Mouse (Mus musculus) T-helper 1 cell (primary cell): ENCODE measurements around the gene 2700049A03Rik.

Experiments
- in situ Hi-C: fragments of 300-600 bp; cut with MboI, MseI; formaldehyde crosslinking; loops from one replicate; pipeline ENCODE4 v1.15.1; 2025; ENCODE audit warnings: high pct_unique_total_duplicates

2700049A03Rik gene

GRCm38 (mm10) chr12:71169911-71170310 is 33.3 kb downstream of the 2700049A03Rik start:
- in situ Hi-C loops = no loop called here

GRCm38 (mm10) chr12:71183736-71184135 is 47.1 kb downstream of the 2700049A03Rik start:
- in situ Hi-C loops = loop anchor here (25.0 kb wide), 1 partner anchor 529 kb away; no protein-coding TSS in a partner anchor

GRCm38 (mm10) chr12:71184396-71184795 is 47.7 kb downstream of the 2700049A03Rik start:
- in situ Hi-C loops = loop anchor here (25.0 kb wide), 1 partner anchor 528 kb away; no protein-coding TSS in a partner anchor

- in situ Hi-C loops = loop anchor here (25.0 kb wide), 1 partner anchor 520 kb away; no protein-coding TSS in a partner anchor
Measured at GRCm38 (mm10) chr12:71192705-71193104, 56.1 kb downstream of the 2700049A03Rik start.

- in situ Hi-C loops = loop anchor here (25.0 kb wide), 1 partner anchor 515 kb away; no protein-coding TSS in a partner anchor
Measured at GRCm38 (mm10) chr12:71197671-71198070, 61.0 kb downstream of the 2700049A03Rik start.

GRCm38 (mm10) chr12:71201753-71202152 is 65.1 kb downstream of the 2700049A03Rik start:
- in situ Hi-C loops = no loop called here

- in situ Hi-C loops = no loop called here
Measured at GRCm38 (mm10) chr12:71204303-71204702, 67.7 kb downstream of the 2700049A03Rik start.

GRCm38 (mm10) chr12:71217191-71217590 is 80.5 kb downstream of the 2700049A03Rik start:
- in situ Hi-C loops = no loop called here

- in situ Hi-C loops = no loop called here
Measured at GRCm38 (mm10) chr12:71217866-71218522, 81.3 kb downstream of the 2700049A03Rik start.

- in situ Hi-C loops = no loop called here
Measured at GRCm38 (mm10) chr12:71222761-71223160, 86.1 kb downstream of the 2700049A03Rik start.

GRCm38 (mm10) chr12:71227769-71228168 is 91.1 kb downstream of the 2700049A03Rik start:
- in situ Hi-C loops = no loop called here

GRCm38 (mm10) chr12:71228925-71229649 is 92.4 kb downstream of the 2700049A03Rik start:
- in situ Hi-C loops = no loop called here

- in situ Hi-C loops = no loop called here
Measured at GRCm38 (mm10) chr12:71231561-71231960, 94.9 kb downstream of the 2700049A03Rik start.

- in situ Hi-C loops = no loop called here
Measured at GRCm38 (mm10) chr12:71233426-71233825, 96.8 kb downstream of the 2700049A03Rik start.

GRCm38 (mm10) chr12:71237074-71237473 is 100.4 kb downstream of the 2700049A03Rik start:
- in situ Hi-C loops = no loop called here

- in situ Hi-C loops = no loop called here
Measured at GRCm38 (mm10) chr12:71242791-71243190, 106.1 kb downstream of the 2700049A03Rik start.

- in situ Hi-C loops = no loop called here
Measured at GRCm38 (mm10) chr12:71244766-71245390, 108.2 kb downstream of the 2700049A03Rik start.

GRCm38 (mm10) chr12:71247191-71247590 is 110.5 kb downstream of the 2700049A03Rik start:
- in situ Hi-C loops = no loop called here

GRCm38 (mm10) chr12:71249348-71249747 is 112.7 kb downstream of the 2700049A03Rik start:
- in situ Hi-C loops = no loop called here

- in situ Hi-C loops = no loop called here
Measured at GRCm38 (mm10) chr12:71252509-71253167, 116.0 kb downstream of the 2700049A03Rik start.

- in situ Hi-C loops = no loop called here
Measured at GRCm38 (mm10) chr12:71254779-71255178, 118.1 kb downstream of the 2700049A03Rik start.
